Mouse (Mus musculus) spleen, adult 2 months (tissue): ENCODE measurements around the gene Tmem182.

ENCODE experiments used
- CTCF ChIP-seq: fragments of 200-500 bp; IDR thresholded peaks from 2 replicates; pipeline ENCODE4 v1.5.1; 2011; ENCODE audit warnings: mild to moderate bottlenecking, inconsistent platforms; ENCODE audit not compliant: insufficient read depth, insufficient read length, insufficient replicate concordance; ENCODE audit errors: extremely low read depth
- POLR2A ChIP-seq: fragments of 200-500 bp; IDR thresholded peaks from 2 replicates; pipeline ENCODE4 v1.6.1; 2011; ENCODE audit warnings: low read depth, low read length, inconsistent platforms

DNA sequence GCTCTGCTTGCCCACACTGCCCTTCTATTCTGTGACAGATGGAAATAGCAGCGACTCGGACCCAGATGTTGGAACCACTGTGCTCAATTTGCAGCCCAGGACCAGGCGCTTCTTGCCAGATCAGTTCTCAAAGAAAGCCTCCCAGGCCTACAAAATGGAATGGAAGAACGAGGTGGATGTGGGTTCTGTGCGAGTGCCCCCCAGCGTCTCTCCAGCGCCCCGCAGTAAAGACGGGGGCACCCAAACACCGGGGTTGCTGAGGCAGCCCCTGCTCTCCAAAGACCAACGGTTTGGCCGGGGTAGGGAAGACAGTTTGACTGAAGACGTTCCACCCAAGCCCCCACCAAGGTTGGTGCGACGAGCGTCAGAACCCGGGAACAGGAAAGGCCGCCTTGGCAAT, 37.8 kb upstream of the Tmem182 start:
- no peak for TF ChIP-seq CTCF
- TF ChIP-seq POLR2A, result no peak
